Mouse (Mus musculus) megakaryocyte, embryonic 14.5 days (primary cell): ENCODE data around the gene Ilf2. TPM values are rescaled to one million over a fixed set of nuclear protein-coding genes. Genes with fewer than 3 reads are reported as not detected.

Experiments
- H3K27me3 ChIP-seq: replicated peaks from 2 replicates; pipeline ENCODE3; 2012; ENCODE audit warnings: inconsistent platforms
- H3K36me3 ChIP-seq: replicated peaks from 2 replicates; pipeline ENCODE3; 2012; ENCODE audit warnings: low read length, inconsistent platforms, mixed read lengths
- H3K4me1 ChIP-seq: 2 replicates; pipeline ENCODE4 v1.6.1; 2012; ENCODE audit warnings: inconsistent platforms
- H3K4me3 ChIP-seq: replicated peaks from 2 replicates; pipeline ENCODE3; 2012; ENCODE audit warnings: moderate library complexity, mild to moderate bottlenecking, inconsistent platforms
- H3K9me3 ChIP-seq: 2 replicates; pipeline ENCODE4 v1.6.1; 2012; ENCODE audit warnings: inconsistent platforms
- FLI1 ChIP-seq: IDR thresholded peaks from 2 replicates; pipeline ENCODE4 v1.6.1; 2012; ENCODE audit warnings: low read length, inconsistent platforms, mixed read lengths
- GATA1 ChIP-seq: IDR thresholded peaks from 3 replicates; pipeline ENCODE4 v1.6.1; 2012; ENCODE audit warnings: mixed read lengths, low read length, inconsistent platforms, borderline replicate concordance
- polyA plus RNA-seq: library from polyadenylated mRNA; stranded (reverse); fragments of >175 nt; gene quantifications from 2 replicates; pipeline ENCODE4 v1.2.3, GENCODE M21; 2012; ENCODE audit warnings: low replicate concordance; ENCODE audit not compliant: insufficient read depth

The Ilf2 gene
- polyA plus RNA-seq, 1 experiment: 10.5 TPM

DNA sequence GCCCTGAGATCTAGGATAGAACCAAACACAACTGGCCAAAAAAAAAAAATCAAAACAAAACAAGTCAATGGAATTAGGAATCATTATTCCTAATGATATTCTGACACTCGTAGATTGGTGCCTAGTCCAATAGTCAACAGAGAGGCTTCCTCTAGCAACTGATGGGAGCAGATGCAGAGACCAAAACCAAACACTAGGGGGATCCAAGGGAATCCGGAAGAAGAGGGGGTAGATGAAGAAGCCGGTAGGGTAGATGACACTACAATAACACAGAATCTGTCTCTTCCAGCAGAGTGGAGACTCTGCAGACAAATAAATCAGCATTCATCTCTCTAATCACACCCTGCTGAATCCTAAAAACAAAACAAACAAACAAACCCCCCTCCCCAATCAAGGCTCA is 3.7 kb upstream of the Ilf2 start:
- Histone ChIP-seq H3K4me1 (peaks cover 42% of the 10 kb centered on the region), H3K27me3 (peaks cover 3% of the 10 kb centered on the region), H3K36me3 (no peaks in the 10 kb centered on the region), H3K9me3 (no peaks in the 10 kb centered on the region), H3K4me3 (no peak overlapping the region)
- TF ChIP-seq FLI1 (no peak), GATA1 (no peak)

DNA sequence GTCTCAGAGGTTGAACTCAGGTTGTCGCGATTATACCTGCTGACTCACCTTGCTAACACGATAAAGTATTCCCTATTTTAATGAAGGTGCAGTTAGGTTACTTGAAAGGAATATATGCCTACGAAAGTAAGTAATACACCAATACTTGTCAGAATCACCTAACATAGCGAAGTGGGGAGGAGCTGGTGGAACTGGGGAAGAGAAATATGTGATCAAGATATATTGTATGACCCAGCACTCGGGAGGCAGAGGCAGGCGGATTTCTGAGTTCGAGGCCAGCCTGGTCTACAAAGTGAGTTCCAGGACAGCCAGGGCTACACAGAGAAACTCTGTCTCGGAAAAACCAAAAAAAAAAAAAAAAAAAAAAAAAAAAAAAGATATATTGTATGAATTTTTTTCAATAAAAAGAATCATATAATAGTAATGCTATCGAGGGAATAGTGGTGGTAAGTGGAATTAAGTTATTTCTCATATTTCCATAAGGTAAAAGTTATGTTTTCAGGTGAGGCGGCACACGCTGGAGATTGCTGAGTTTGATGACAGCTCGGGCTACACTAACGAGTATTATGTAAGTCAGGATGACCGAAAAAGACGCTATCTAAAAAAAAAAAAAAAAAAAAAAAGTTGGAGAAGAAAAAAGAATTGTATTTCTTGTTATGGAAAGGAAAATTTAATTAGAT is 635 bp upstream of the Ilf2 start:
- H3K4me1 ChIP-seq: peaks cover 24% of the 10 kb centered on the region
- no peaks in the 10 kb centered on the region for H3K27me3 ChIP-seq
- TF ChIP-seq GATA1 (no peak), FLI1 (no peak)
- peak overlapping the region; percentile 92 for H3K4me3 ChIP-seq
- H3K9me3 ChIP-seq: no peaks in the 10 kb centered on the region
- peaks cover 16% of the 10 kb centered on the region for H3K36me3 ChIP-seq

DNA sequence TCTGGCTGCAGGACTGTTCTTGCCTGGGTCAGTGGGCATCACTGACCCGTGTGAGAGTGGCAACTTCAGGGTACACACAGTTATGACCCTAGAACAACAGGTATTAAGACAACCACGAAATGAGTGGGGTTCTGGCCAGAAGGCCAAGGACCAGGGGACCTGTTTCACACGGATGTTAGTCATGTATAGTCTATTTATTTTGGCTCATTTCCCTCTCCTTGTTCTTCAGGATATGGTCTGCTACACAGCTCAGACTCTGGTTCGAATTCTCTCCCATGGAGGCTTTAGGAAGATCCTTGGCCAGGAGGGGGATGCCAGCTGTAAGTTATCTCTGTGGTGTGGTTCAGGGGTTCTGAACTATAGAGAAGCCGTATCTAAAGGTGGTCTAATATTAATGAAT is 11.1 kb downstream of the Ilf2 start:
- peaks cover 74% of the 10 kb centered on the region for H3K36me3 ChIP-seq
- H3K4me3 ChIP-seq: no peak overlapping the region
- no peaks in the 10 kb centered on the region for H3K27me3 ChIP-seq
- peaks cover 20% of the 10 kb centered on the region for H3K4me1 ChIP-seq
- TF ChIP-seq GATA1: no peak
- no peak for TF ChIP-seq FLI1
- no peaks in the 10 kb centered on the region for H3K9me3 ChIP-seq

DNA sequence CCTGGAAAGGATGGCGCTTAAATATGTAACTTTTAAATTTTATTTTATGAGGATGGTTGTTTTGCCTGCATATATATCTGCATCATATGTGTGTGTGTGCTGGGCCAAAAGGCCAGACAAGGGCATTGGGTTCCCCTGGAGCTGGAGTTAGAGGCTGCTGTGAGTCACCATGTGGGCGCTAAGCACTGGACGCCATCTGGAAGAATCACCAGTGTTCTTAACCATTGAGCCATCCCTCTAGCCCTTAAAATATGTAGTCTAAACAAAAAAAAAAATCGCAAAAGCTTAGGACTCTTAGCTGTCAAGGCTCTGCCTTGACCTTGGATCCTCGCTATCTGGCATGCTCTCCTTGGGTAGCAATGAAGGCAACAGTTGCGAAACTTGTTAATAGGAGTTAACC is 12.7 kb downstream of the Ilf2 start:
- Histone ChIP-seq H3K36me3 (peaks cover 60% of the 10 kb centered on the region), H3K27me3 (no peaks in the 10 kb centered on the region), H3K9me3 (no peaks in the 10 kb centered on the region), H3K4me3 (no peak overlapping the region), H3K4me1 (peaks cover 20% of the 10 kb centered on the region)
- TF ChIP-seq FLI1 (no peak), GATA1 (no peak)

DNA sequence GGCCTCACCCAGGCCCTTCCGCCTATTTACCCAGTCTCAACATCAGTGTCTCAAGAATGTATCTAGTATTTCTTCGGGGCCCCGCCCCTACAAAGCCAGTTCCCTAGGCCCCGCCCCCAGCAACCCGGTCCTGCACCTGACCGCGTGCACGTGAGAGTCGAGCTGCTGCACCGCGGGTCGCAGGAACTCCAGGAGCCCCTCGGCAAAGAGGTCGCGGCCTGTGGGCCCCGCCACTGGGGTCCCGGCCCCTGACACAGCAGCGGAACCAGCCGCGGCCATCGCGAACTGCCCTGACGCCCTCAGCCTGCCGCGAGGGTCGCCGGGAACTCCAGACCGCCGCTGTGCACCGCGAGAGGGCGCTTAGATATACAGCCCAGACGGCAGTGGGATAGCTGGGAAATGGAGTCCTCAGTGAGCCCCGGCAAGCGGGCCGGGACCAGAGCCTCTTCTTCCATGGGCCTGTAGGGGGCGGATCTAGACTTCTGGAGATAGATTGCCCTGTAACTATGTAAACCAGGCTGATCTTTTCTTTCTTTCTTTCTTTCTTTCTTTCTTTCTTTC is 14.8 kb downstream of the Ilf2 start, which contains the start of gene Snapin:
TSS of gene Snapin (minus strand) at position 338 of the 561 bp plus-strand sequence.
- Histone ChIP-seq H3K4me3 (peak within 1 kb of the TSS; percentile 95), H3K27me3 (no peaks in the 10 kb centered on the region), H3K36me3 (peaks cover 61% of the 10 kb centered on the region), H3K4me1 (peaks cover 20% of the 10 kb centered on the region), H3K9me3 (no peaks in the 10 kb centered on the region)
- TF ChIP-seq FLI1 (no peak), GATA1 (no peak)

DNA sequence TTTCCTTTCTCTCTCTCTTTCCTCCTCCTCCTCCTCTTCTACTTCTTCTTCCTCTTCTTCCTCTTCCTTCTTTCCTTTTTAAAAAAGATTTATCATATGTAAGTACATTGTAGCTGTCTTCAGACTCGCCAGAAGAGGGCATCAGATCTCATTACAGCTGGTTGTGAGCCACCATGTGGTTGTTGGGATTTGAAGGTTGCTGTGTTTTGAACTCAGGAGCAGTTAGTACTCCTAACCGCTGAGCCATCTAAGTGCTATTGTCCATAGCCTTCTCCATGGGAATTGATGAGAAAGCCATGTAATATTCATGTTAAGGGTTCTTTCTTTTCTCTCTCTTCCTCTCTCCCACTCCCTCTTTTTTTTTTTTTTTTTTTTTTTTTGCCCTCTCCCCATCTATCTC is 15.4 kb downstream of the Ilf2 start:
- peaks cover 20% of the 10 kb centered on the region for H3K4me1 ChIP-seq
- H3K9me3 ChIP-seq: no peaks in the 10 kb centered on the region
- TF ChIP-seq GATA1 (no peak), FLI1 (no peak)
- H3K27me3 ChIP-seq: no peaks in the 10 kb centered on the region
- peaks cover 61% of the 10 kb centered on the region for H3K36me3 ChIP-seq
- H3K4me3 ChIP-seq: peak overlapping the region; percentile 67

DNA sequence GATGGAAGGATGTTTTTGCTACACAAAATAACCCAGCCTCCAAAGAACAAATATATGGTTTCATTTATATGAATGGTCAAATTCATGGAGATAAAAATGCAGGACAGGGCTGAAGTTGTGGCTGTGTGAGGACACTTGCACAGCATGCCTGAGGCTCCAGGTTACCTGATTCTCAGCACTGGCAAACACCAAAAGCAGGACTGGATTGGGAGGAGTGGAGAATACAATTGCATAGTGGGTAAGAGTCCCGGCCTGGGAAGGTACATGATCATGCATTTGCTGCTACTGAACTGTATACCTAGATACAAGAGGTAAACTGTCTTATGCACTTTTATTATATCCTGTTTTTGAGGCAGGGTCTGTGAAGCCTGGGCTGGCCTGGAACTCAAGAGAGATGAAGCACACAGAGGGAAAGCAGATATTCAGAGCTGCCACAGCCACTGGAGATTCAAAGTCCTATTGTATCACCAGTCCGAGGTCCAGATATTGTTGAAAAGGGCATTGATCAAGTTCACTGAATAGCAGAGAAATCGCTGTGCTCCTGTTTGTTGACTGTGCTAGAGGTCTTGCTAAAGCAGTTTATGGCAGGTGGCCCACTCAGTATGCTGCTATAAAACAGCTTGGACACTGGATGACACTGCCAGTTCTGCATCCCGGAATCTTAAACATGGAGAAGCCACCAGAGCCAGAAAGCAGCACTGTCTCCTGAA is 18.1 kb downstream of the Ilf2 start:
- TF ChIP-seq GATA1 (no peak), FLI1 (no peak)
- H3K27me3 ChIP-seq: no peaks in the 10 kb centered on the region
- H3K9me3 ChIP-seq: no peaks in the 10 kb centered on the region
- peaks cover 61% of the 10 kb centered on the region for H3K36me3 ChIP-seq
- H3K4me3 ChIP-seq: no peak overlapping the region
- H3K4me1 ChIP-seq: peaks cover 21% of the 10 kb centered on the region

DNA sequence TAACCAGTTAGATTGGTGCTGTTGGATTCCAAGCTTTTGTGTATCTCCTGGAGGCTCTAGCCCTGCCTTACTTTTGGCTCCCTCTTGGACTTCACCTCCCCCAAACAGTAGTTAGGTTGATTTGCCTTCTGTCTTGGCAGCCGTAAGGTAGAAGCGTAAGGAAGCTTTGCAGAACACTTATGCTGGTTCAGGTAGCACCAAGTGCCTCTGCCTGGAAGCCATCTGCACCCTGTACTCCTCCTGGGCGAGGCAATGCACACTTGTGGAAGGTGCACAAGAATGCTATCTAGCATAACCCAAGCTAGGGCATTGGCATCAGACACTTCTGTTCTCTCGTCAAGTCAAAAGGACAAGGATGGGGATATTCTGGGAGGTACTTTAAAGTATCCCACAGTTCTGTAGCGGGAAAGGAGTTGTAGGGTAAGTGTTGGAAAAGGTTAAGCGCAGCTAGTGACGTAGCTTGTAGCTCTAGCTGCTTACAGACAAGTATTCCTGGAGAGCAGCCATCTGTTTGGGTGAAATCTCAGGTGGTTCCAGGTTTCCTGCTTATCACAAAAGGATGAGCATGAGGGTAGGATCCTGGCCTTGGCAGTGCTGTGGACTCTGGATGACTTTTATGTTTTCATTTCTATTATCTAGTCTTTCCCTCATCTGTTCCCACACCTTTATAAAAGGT is 20.1 kb downstream of the Ilf2 start:
- no peak overlapping the region for H3K4me3 ChIP-seq
- TF ChIP-seq FLI1 (no peak), GATA1 (no peak)
- H3K36me3 ChIP-seq: peaks cover 66% of the 10 kb centered on the region
- peaks cover 7% of the 10 kb centered on the region for H3K4me1 ChIP-seq
- H3K27me3 ChIP-seq: no peaks in the 10 kb centered on the region
- H3K9me3 ChIP-seq: no peaks in the 10 kb centered on the region

DNA sequence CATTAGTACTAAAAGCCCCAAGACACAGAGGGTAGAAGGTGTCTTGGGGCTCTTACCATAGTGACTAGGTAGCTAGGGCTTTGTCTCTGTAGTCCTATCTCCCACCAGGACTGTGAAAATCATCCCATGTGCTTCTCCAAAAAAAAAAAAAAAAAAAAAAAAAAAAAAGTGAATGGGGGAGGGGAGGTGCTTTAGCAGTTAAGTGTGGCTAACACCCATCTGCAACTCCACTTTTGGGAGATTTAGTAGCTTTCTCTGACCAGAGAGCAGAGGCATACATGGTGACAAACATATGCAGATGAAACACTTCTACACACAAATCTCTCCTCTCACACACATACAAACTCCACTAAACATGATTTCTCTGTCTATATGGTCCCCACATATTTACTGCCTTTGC is 21.7 kb downstream of the Ilf2 start:
- H3K36me3 ChIP-seq: peaks cover 82% of the 10 kb centered on the region
- H3K9me3 ChIP-seq: no peaks in the 10 kb centered on the region
- H3K4me1 ChIP-seq: peaks cover 10% of the 10 kb centered on the region
- no peak for TF ChIP-seq GATA1
- TF ChIP-seq FLI1: no peak
- no peaks in the 10 kb centered on the region for H3K27me3 ChIP-seq
- no peak overlapping the region for H3K4me3 ChIP-seq

DNA sequence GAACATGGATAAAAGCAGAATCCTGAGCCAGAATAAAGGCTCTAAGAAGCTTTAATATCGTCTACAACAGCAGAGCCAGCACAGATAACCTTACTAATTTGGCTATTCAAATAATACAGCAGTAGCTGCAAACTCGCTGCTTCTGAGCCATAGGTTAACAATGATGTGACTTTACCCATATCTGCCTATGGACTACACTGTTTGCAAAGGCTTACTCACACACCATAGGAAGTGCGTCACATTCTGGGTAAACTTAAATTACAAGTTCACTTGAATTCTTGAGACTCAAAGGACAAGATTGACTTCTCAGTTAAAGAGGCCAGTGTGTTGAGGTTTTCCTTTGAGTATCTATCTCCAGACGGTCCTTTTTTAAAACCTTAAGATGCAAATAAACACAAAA is 27.5 kb downstream of the Ilf2 start:
- Histone ChIP-seq H3K9me3 (no peaks in the 10 kb centered on the region), H3K27me3 (no peaks in the 10 kb centered on the region), H3K4me1 (peaks cover 43% of the 10 kb centered on the region), H3K36me3 (peaks cover 85% of the 10 kb centered on the region), H3K4me3 (no peak overlapping the region)
- no peak for TF ChIP-seq FLI1
- TF ChIP-seq GATA1: no peak
